Mouse (Mus musculus) limb, embryonic 10.5 days (tissue): Measurements from ENCODE around the gene Ttc24. TPM values are rescaled to one million over a fixed set of nuclear protein-coding genes. Genes with fewer than 3 reads are reported as not detected.

Experiments
- DNase-seq: peaks from one replicate; pipeline ENCODE4 v3.0.0-alpha.2; 2017; ENCODE audit warnings: low spot score
- H3K27ac ChIP-seq: fragments of 300-500 bp; sonication (generic); 2 replicates; pipeline ENCODE4 v1.5.1; 2016; ENCODE audit warnings: mild to moderate bottlenecking
- H3K27me3 ChIP-seq: fragments of 300-500 bp; sonication (generic); 2 replicates; pipeline ENCODE4 v1.6.1; 2016; ENCODE audit warnings: low read depth, mild to moderate bottlenecking; ENCODE audit not compliant: poor library complexity, severe bottlenecking
- H3K36me3 ChIP-seq: fragments of 300-500 bp; sonication (generic); 2 replicates; pipeline ENCODE4 v1.6.1; 2016; ENCODE audit warnings: mild to moderate bottlenecking, moderate library complexity
- H3K4me1 ChIP-seq: fragments of 300-500 bp; sonication (generic); 2 replicates; pipeline ENCODE4 v1.6.1; 2016
- H3K4me3 ChIP-seq: fragments of 300-500 bp; sonication (generic); 2 replicates; pipeline ENCODE4 v1.5.1; 2016; ENCODE audit warnings: mild to moderate bottlenecking, moderate library complexity
- H3K9me3 ChIP-seq: fragments of 300-500 bp; sonication (generic); replicated peaks from 2 replicates; pipeline ENCODE4 v1.6.1; 2016; ENCODE audit warnings: mild to moderate bottlenecking
- WGBS: fragments of 180-500 bp; shearing (Covaris S2); methylation state at CpG from one replicate; pipeline ENCODE4 v1.1.7; 2016; 5-methylcytosine and 5-hydroxymethylcytosine counted together
- polyA plus RNA-seq: library from polyadenylated mRNA; unstranded; fragments of >200 nt; fragmentation: Nextera tagmentation; extraction: Ambion mirVana; gene quantifications from 2 replicates; pipeline ENCODE4 v1.2.1, GENCODE M21; 2016

Gene Ttc24
- polyA plus RNA-seq, 1 experiment from 2014 or later: not detected

GRCm38 (mm10) chr3:88026823-88027222, 51.3 kb downstream of the Ttc24 start:
- no peak for DNase-seq
- Histone ChIP-seq H3K4me1 (peaks cover 21% of the 10 kb centered on the region), H3K27ac (no peak overlapping the region), H3K36me3 (no peaks in the 10 kb centered on the region; the same call in 1 of the 2 replicates), H3K27me3 (peaks cover 89% of the 10 kb centered on the region), H3K4me3 (no peak overlapping the region), H3K9me3 (no peaks in the 10 kb centered on the region)
- WGBS: 63% methylated on average over 7 of the region's 7 CpGs

DNA sequence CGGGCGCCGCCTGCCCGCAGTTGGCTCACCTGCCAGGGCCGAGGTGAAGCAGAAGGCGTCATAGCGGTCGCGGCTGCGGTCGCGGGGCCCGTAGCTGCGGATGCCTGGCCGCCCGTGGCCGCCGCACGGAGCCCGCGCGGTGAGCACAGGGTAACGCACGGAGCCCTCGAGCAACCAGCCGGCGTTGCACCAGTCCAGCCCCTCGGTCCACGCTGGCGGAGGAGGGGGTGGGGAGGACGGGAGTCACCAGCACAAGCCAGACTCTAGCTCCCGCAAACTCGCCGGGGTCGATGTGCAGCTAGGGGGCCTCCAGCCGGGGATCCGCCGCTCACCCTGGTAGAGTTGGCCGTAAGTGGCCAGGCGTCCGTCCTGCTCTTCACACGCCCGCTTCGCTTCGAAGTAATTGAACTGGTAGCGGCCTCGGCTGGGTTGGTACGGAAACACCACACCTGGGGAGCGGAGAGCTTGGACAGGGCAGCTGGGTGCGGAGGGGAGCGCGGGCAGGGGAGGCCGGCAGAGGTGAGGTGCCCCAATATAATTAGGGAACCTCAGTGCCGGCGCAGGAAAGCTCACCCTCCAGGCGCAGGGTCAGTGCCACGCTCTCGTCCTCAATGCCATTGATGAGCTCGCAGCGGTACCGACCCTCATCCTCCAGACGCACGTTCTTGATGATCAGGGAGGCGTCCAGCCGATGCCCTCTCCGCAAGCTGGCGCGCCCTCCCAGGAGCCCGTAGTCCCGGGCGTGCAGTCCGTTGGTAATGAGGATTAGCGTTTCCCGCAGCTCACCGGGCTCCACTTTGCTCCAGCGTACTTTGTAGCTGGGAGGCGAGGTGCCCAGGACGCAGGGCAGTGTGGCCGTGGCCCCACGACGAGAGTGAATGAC, 54.7 kb downstream of the Ttc24 start:
- under 1% methylated on average over 81 of the region's 81 CpGs for WGBS
- H3K36me3 ChIP-seq: no peaks in the 10 kb centered on the region; the same call in 1 of the 2 replicates
- peaks cover 89% of the 10 kb centered on the region for H3K27me3 ChIP-seq
- H3K4me3 ChIP-seq: peak overlapping the region; percentile 63
- peak overlapping the region; percentile 7; the same call in 1 of the 2 replicates for H3K27ac ChIP-seq
- peak; percentile 41 for DNase-seq
- peaks cover 21% of the 10 kb centered on the region for H3K4me1 ChIP-seq
- no peaks in the 10 kb centered on the region for H3K9me3 ChIP-seq

DNA sequence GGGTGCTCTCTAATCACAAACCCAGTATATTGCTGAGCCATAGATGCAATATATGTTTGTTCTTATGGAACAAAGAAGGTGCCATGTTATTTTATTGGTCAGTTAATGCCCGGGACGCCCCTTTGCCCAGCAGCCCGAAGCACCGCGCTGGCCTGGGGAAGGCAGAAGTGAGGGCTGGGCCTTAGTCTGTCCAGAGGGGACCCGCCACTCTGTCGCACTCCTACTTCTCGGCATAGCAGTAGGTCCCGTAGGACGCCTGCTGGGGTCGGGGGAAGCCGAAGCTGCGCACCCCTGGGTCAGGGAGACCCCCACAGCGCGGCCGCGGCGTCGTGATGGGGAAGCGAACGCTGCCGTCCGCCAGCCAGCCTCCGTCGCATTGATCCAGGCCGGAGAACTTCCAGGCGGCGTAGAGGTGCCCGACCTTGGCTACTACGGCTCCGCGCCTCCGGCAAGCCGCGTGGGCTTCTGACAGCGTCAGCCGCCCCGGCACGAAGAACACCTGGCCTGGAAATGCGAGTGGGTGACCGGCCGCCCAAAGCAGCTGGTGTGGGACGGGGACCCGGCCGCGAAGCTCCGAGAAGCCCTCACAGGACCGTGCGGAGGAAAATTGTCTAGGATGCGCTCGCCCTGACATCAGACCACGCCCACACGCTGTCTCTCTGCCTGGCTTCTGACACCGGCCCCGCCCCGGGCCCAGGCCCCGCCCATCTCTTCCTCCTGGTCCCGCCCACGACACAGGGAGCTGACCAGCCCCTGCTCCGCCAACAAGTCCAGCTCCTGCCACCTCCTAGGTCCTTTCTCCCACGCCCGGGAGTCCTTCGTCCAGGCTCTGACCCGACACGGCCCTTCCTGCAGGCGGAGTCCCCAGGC, 55.5 kb downstream of the Ttc24 start:
- H3K27me3 ChIP-seq: peaks cover 91% of the 10 kb centered on the region

More for the DNA sequence above, 55.5 kb downstream of the Ttc24 start:
- no peaks in the 10 kb centered on the region for H3K9me3 ChIP-seq
- peaks cover 21% of the 10 kb centered on the region for H3K4me1 ChIP-seq
- H3K36me3 ChIP-seq: no peaks in the 10 kb centered on the region; the same call in 1 of the 2 replicates
- DNase-seq: peak; percentile 91
- H3K27ac ChIP-seq: peak overlapping the region; percentile 7; the same call in 1 of the 2 replicates
- WGBS: under 1% methylated on average over 66 of the region's 66 CpGs
- peak overlapping the region; percentile 63 for H3K4me3 ChIP-seq

Other genes starting within 250 kb of the Ttc24 start
- 0.13 TPM in 1 of 2 replicates, not detected in the other for gene Sh2d2a, start 231.5 kb downstream of the Ttc24 start, polyA plus RNA-seq
- gene Prcc, start 192.7 kb downstream of the Ttc24 start, polyA plus RNA-seq: 17.5 and 20.5 TPM in 2 replicates
- 272 and 313 TPM in 2 replicates for gene Hdgf, start 172.0 kb downstream of the Ttc24 start, polyA plus RNA-seq
- 75.0 and 81.3 TPM in 2 replicates for gene Mrpl24, start 158.8 kb downstream of the Ttc24 start, polyA plus RNA-seq
- gene Isg20l2, start 148.0 kb downstream of the Ttc24 start, polyA plus RNA-seq: 84.8 and 86.0 TPM in 2 replicates
- 21.1 and 21.7 TPM in 2 replicates for gene Rrnad1, start 147.6 kb downstream of the Ttc24 start, polyA plus RNA-seq
- gene Crabp2, start 129.6 kb downstream of the Ttc24 start, polyA plus RNA-seq: 944 and 1,066 TPM in 2 replicates
- gene Nes, start 107.2 kb downstream of the Ttc24 start, polyA plus RNA-seq: 13.5 and 14.6 TPM in 2 replicates
- not detected in 2 replicates for gene Bcan, start 78.1 kb downstream of the Ttc24 start, polyA plus RNA-seq
- gene Hapln2, start 50.7 kb downstream of the Ttc24 start, polyA plus RNA-seq: 0.06 TPM in 1 of 2 replicates, not detected in the other
- gene Gpatch4, start 35.2 kb downstream of the Ttc24 start, polyA plus RNA-seq: 42.4 and 53.4 TPM in 2 replicates
- gene Naxe, start 19.8 kb downstream of the Ttc24 start, polyA plus RNA-seq: 132 and 148 TPM in 2 replicates
- gene Iqgap3, start 3.7 kb upstream of the Ttc24 start, polyA plus RNA-seq: 23.1 and 26.7 TPM in 2 replicates
- gene Mef2d, start 64.1 kb upstream of the Ttc24 start, polyA plus RNA-seq: 12.3 and 14.0 TPM in 2 replicates
- 0.18 and 0.34 TPM in 2 replicates for gene Rhbg, start 176.4 kb upstream of the Ttc24 start, polyA plus RNA-seq
- 0.26 TPM in 1 of 2 replicates, not detected in the other for gene Gm38392, start 208.9 kb upstream of the Ttc24 start, polyA plus RNA-seq
- gene Tsacc, start 218.7 kb upstream of the Ttc24 start, polyA plus RNA-seq: 14.0 and 15.4 TPM in 2 replicates
- 834 and 987 TPM in 2 replicates for gene Cct3, start 218.8 kb upstream of the Ttc24 start, polyA plus RNA-seq
- 138 and 142 TPM in 2 replicates for gene Glmp, start 246.7 kb upstream of the Ttc24 start, polyA plus RNA-seq